Mouse (Mus musculus) forebrain, postnatal 0 days (tissue): ENCODE measurements around the gene Creb3l1. TPM values are rescaled to one million over a fixed set of nuclear protein-coding genes. Genes with fewer than 3 reads are reported as not detected.

Experiments
- ATAC-seq: fragments of 200-750 bp; cut with Nextera tagmentation; 2 replicates; pipeline ENCODE4 v1.8.0; 2017; ENCODE audit warnings: mild to moderate bottlenecking, moderate library complexity
- DNase-seq: peaks from one replicate; pipeline ENCODE4 v3.0.0-alpha.2; 2015
- H3K27ac ChIP-seq: fragments of 300-500 bp; sonication (generic); 2 replicates; pipeline ENCODE4 v1.5.1; 2014; ENCODE audit warnings: low read depth, mild to moderate bottlenecking, antibody characterized with exemption, low read length, moderate library complexity, mixed read lengths
- H3K27me3 ChIP-seq: fragments of 300-500 bp; sonication (generic); 2 replicates; pipeline ENCODE4 v1.6.1; 2014; ENCODE audit warnings: mild to moderate bottlenecking, low read length, mixed read lengths; ENCODE audit not compliant: insufficient read depth
- H3K36me3 ChIP-seq: fragments of 300-500 bp; sonication (generic); 2 replicates; pipeline ENCODE4 v1.6.1; 2014; ENCODE audit warnings: mild to moderate bottlenecking, moderate library complexity; ENCODE audit not compliant: insufficient read depth
- H3K4me1 ChIP-seq: fragments of 300-500 bp; sonication (generic); 2 replicates; pipeline ENCODE4 v1.6.1; 2014; ENCODE audit warnings: antibody characterized with exemption; ENCODE audit not compliant: insufficient read depth
- H3K4me2 ChIP-seq: fragments of 300-500 bp; sonication (generic); 2 replicates; pipeline ENCODE4 v1.6.1; 2014; ENCODE audit warnings: low read depth, mild to moderate bottlenecking, moderate library complexity
- H3K4me3 ChIP-seq: fragments of 300-500 bp; sonication (generic); 2 replicates; pipeline ENCODE4 v1.5.1; 2014; ENCODE audit warnings: low read depth, low read length, mixed read lengths
- H3K9ac ChIP-seq: fragments of 300-500 bp; sonication (generic); 2 replicates; pipeline ENCODE4 v1.6.1; 2014; ENCODE audit warnings: mild to moderate bottlenecking
- H3K9me3 ChIP-seq: fragments of 300-500 bp; sonication (generic); 2 replicates; pipeline ENCODE4 v1.6.1; 2016; ENCODE audit warnings: low read length
- CTCF ChIP-seq: sonication (generic); IDR thresholded peaks from 2 replicates; pipeline ENCODE4 v1.5.1; 2016; ENCODE audit warnings: antibody characterized with exemption, control low read depth, low read depth
- WGBS: fragments of 180-500 bp; shearing (Covaris S2); extraction: QIAGEN DNeasy Blood & Tissue Kit; methylation state at CpG from one replicate; pipeline ENCODE4 v1.1.7; 2014; 5-methylcytosine and 5-hydroxymethylcytosine counted together
- polyA plus RNA-seq: library from polyadenylated mRNA; unstranded; fragments of >200 nt; fragmentation: Nextera tagmentation; extraction: Ambion mirVana; gene quantifications from 2 replicates; pipeline ENCODE4 v1.2.1, GENCODE M21; 2015
- total RNA-seq: library from RNA; depleted of rRNA; stranded (reverse); fragments of >200 nt; gene quantifications from 2 replicates; pipeline ENCODE4 v1.2.3, GENCODE M21; 2014

Creb3l1 gene
- total and polyA plus RNA-seq, 2 experiments from 2014 or later: 2.0 to 2.9 TPM

DNA sequence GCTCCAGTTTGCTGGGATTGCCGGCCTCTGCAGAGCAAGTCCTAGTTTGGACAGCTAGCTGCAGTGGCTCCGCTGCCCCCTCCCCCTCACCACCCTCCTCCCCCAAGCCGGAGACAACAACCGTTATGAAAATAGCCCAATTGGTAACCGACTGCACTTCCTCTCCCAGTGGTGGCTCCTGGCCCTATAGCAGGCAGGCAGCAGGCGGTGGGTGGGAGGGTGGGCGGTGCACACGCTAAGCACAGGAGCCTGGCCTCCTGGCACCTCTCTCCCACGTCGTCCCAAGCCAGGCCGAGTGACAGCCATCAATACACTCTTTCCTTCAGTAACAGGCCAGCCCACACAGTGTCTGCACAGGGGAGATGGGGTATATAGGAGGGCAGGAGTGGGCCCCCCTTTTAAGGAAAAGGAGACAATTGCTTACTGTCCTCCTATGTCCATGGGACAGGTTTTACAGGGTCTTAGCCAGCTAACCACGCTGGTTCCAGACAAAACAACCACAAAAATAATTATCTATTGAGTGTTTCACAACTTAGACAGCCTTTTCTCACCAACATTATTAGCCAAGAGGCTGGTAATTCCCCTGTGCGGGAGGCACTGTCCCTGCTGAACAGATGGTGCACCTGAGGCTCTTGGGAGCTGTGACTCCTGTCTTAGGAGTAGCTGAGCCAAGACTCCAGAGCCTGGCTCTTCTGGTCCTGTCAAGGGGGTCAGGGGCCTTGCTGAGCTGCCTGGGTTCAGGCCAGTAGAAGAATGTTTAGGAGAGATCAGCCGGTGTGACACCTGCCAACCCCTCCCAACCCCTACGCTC lies 73.8 kb downstream of the Creb3l1 start:
- peaks cover 8% of the 10 kb centered on the region for H3K4me1 ChIP-seq
- H3K9ac ChIP-seq: 0 out of 2 replicates have a peak overlapping the region, but pooled peaks have one; percentile 37
- TF ChIP-seq CTCF: no peak
- 0 out of 2 replicates have a peak overlapping the region, but pooled peaks have one; percentile 59 for H3K27ac ChIP-seq
- H3K27me3 ChIP-seq: no peaks in the 10 kb centered on the region
- WGBS: 16% methylated on average over 15 of the region's 15 CpGs
- no peaks in the 10 kb centered on the region for H3K36me3 ChIP-seq
- DNase-seq (no peak), ATAC-seq (peak; percentile 69)
- no peaks in the 10 kb centered on the region for H3K9me3 ChIP-seq
- peak overlapping the region; percentile 26 for H3K4me2 ChIP-seq
- H3K4me3 ChIP-seq: no peak overlapping the region

DNA sequence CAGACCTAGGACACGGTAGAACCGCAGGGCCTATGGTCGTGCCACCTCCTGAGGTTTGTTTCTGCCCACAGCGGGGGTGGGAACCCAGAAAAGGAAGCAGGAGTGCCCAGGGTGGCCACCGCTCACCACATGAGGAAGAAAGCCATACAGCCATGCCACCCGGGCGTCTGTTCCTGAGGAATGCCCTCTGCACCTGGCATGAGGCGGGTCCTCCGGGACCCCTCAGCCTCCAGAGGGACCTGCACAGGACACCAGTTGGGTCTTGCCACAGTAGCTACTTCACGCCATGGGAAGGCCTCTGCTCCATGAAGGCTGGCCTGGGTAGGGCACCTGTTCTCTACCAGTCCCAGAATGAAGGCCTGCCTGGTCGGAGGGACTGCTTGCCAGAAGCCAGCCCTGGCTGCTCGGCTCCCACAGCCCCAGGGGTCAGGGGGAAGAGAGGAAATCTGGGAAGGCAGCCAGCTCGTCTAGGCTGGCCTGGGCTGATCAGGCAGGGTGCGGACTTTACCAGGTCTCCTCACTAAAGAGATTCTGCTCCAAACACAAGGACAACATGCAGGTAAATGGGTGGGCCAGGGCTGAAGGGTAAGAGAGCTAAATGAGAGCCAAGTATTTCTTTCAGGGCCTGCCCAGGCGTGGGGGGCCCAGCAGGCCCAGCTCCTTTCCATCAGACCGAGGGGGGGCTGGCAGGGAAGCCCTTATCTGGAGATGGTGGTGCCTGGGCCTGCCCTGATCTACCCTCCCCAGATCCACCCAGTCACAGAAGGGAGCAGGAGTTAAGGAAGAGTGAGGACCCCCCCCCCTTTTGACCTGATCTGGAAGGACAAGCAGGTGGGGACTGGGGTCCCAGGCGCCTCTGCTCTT lies 74.7 kb downstream of the Creb3l1 start:
- H3K4me1 ChIP-seq: peaks cover 8% of the 10 kb centered on the region
- H3K4me2 ChIP-seq: peak overlapping the region; percentile 26
- 62% methylated on average over 17 of the region's 17 CpGs for WGBS
- no peaks in the 10 kb centered on the region for H3K36me3 ChIP-seq
- no peak for DNase-seq
- H3K9me3 ChIP-seq: no peaks in the 10 kb centered on the region
- peak overlapping the region; percentile 59; the same call in 1 of the 2 replicates for H3K27ac ChIP-seq
- no peak for TF ChIP-seq CTCF
- H3K27me3 ChIP-seq: no peaks in the 10 kb centered on the region
- ATAC-seq: peak; percentile 24
- H3K4me3 ChIP-seq: no peak overlapping the region
- peak overlapping the region; percentile 37; the same call in 1 of the 2 replicates for H3K9ac ChIP-seq

DNA sequence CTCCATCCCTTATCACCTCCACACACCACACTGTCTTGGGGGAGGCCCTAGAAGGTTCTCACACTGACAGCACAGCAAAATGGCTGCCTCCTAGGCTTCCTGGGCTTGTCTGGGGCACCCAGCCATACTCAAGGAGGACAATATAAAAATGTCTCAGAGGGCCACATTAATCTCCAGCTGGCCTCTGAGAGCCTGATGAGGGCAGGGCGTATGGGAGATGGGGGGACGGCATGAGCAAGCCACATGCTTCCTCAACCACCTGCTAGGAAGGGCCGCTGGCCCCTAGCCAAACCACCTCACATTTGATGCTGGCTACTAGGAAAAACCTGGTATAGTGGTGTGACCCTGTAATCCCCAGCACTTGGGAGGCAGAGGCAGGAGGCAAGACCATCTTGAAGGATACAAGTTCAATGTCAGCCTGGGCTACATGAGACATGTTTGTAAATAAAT lies 75.5 kb downstream of the Creb3l1 start:
- H3K4me1 ChIP-seq: peaks cover 8% of the 10 kb centered on the region
- H3K27me3 ChIP-seq: no peaks in the 10 kb centered on the region
- 54% methylated on average over 3 of the region's 3 CpGs for WGBS
- no peak for DNase-seq
- no peaks in the 10 kb centered on the region for H3K36me3 ChIP-seq
- H3K4me3 ChIP-seq: no peak overlapping the region
- H3K9me3 ChIP-seq: no peaks in the 10 kb centered on the region
- TF ChIP-seq CTCF: no peak
- no peak overlapping the region for H3K4me2 ChIP-seq
- H3K27ac ChIP-seq: no peak overlapping the region
- no peak for ATAC-seq
- H3K9ac ChIP-seq: no peak overlapping the region

DNA sequence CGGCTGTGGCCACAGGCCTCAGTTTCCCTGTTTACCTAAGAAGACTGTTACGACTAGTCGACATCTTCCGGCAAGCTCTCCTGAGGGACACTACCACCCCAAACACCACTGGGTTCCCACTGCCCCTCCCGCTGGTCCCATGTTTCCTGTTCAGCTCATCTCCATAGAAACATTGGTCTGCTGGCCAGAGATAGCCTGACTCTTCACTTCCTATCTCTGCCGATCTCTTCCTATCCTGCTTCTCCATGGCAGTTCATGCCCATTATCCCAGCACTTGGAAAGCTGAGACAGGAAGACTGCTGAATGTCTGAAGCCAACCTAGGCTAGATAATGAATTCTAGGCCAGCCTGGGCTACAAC lies 76.2 kb downstream of the Creb3l1 start:
- Histone ChIP-seq H3K27ac (no peak overlapping the region), H3K4me2 (no peak overlapping the region), H3K4me1 (peaks cover 8% of the 10 kb centered on the region), H3K4me3 (no peak overlapping the region), H3K27me3 (no peaks in the 10 kb centered on the region), H3K9ac (no peak overlapping the region), H3K36me3 (no peaks in the 10 kb centered on the region), H3K9me3 (no peaks in the 10 kb centered on the region)
- WGBS: 80% methylated on average over 6 of the region's 6 CpGs
- TF ChIP-seq CTCF: no peak
- ATAC-seq: no peak
- DNase-seq: no peak

DNA sequence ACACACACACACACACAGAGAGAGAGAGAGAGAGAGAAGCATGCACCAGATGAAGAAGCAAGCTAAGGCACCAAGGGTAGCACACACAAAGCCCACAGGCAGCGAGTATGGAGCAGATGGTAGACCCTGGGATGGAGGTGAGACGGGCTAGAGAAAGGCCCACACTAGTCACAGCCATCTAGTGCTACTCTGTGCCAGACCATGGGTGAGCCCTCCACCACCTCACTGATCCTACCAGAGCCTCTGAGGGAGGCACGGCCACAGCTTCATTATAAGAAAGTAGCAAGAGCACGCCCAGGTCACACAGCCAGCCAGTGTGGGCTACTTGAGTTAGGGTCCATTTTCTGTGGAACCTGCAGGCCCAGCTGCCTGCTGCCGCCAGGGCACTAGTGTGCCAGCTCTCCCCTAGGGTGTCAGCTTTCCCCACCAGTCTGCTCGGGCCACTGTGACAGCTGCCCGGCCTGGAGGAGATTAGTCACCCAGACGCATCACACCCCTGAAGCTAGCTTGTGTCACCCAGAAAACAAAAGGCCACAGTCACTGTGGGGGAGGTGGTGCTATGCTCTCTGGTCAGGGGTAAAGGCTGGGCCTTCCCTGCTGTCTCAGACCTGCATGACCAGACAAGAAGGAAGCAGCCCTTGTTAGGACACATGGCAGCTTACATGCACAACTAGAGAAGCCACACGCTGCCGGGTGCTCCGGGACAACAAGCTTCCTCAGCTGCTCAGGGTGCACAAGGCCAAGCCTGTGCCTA lies 76.7 kb downstream of the Creb3l1 start:
- peaks cover 8% of the 10 kb centered on the region for H3K4me1 ChIP-seq
- ATAC-seq: peak; percentile 19; the same call in 1 of the 2 replicates

DNA sequence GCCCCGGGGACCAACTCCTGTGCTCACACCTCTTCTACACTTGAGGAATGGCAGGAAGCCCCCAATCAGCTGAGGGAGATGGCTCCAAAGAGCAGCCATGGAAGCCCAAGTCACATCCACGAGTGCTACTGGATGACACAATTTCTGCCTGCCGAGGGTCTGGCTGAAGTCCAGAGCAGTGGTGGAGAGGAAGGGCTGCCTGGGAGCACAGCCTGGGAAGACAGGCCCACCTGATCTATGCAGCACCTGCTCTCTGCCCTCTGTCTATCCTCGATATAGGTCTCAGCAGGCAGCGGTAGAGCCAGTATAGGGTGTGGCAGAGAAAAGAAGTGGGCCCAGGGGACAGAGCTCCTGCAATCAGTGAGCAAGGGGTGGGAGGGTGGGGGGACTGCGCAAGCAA lies 77.5 kb downstream of the Creb3l1 start:
- Histone ChIP-seq H3K36me3 (0 out of 2 replicates have a peak, but pooled peaks cover 4% of the 10 kb centered on the region), H3K4me3 (no peak overlapping the region), H3K27ac (no peak overlapping the region), H3K9me3 (no peaks in the 10 kb centered on the region), H3K4me2 (no peak overlapping the region), H3K4me1 (peaks cover 8% of the 10 kb centered on the region), H3K27me3 (no peaks in the 10 kb centered on the region), H3K9ac (no peak overlapping the region)
- 59% methylated on average over 6 of the region's 6 CpGs for WGBS
- TF ChIP-seq CTCF: no peak
- ATAC-seq: no peak
- DNase-seq: no peak

More for the DNA sequence above, 76.7 kb downstream of the Creb3l1 start:
- Histone ChIP-seq H3K4me3 (no peak overlapping the region), H3K9ac (no peak overlapping the region; the same call in 1 of the 2 replicates), H3K27ac (0 out of 2 replicates have a peak overlapping the region, but pooled peaks have one; percentile 15), H3K4me2 (no peak overlapping the region), H3K9me3 (no peaks in the 10 kb centered on the region), H3K27me3 (no peaks in the 10 kb centered on the region), H3K36me3 (no peaks in the 10 kb centered on the region)
- no peak for TF ChIP-seq CTCF
- WGBS: 59% methylated on average over 11 of the region's 11 CpGs
- DNase-seq: no peak
